Mouse (Mus musculus): Measurements from ENCODE around the gene Thap11. TPM values are rescaled to one million over a fixed set of nuclear protein-coding genes. Genes with fewer than 3 reads are reported as not detected.

The Thap11 gene
- polyA plus RNA-seq, 1 experiment, result 31.0 TPM

GRCm38 (mm10) chr8:105859314-105859713 lies 4.4 kb downstream of the Thap11 start:
- Histone ChIP-seq H3K4me3 (ENCODE audit: low read depth, low read length) (no peak overlapping the region), H3K27ac (ENCODE audit: insufficient read depth, low read length) (peak overlapping the region; percentile 71), H3K36me3 (ENCODE audit: control insufficient read depth, insufficient read depth, low read length, poor library complexity, severe bottlenecking) (peaks cover 13% of the 10 kb centered on the region), H3K9ac (ENCODE audit: low read depth, poor library complexity, severe bottlenecking) (peak overlapping the region; percentile 65), H3K4me1 (ENCODE audit: control insufficient read depth, insufficient read depth, low read length) (peaks cover 3% of the 10 kb centered on the region), H3K9me3 (replicated peaks; ENCODE audit: control insufficient read depth, insufficient read depth, low read length, poor library complexity, severe bottlenecking) (no peaks in the 10 kb centered on the region), H3K27me3 (ENCODE audit: control insufficient read depth, insufficient read depth, low read length, poor library complexity, severe bottlenecking) (no peaks in the 10 kb centered on the region)
- TF ChIP-seq POLR2A (IDR thresholded peaks at IDR 0.05; ENCODE audit: insufficient read depth, low read length) (no peak), CTCF (IDR thresholded peaks at IDR 0.05; ENCODE audit: low read depth, low read length) (no peak), EP300 (IDR thresholded peaks at IDR 0.05; ENCODE audit: insufficient read depth, low read depth, low read length) (no peak)

GRCm38 (mm10) chr8:105860143-105860981 lies 5.4 kb downstream of the Thap11 start, which contains the start of gene Nutf2:
Gene Nutf2 (plus strand): TSS chr8:105860580.
- peaks cover 19% of the 10 kb centered on the region for H3K36me3 ChIP-seq (ENCODE audit: control insufficient read depth, insufficient read depth, low read length, poor library complexity, severe bottlenecking)
- peak within 1 kb of the TSS; percentile 91 for H3K9ac ChIP-seq (ENCODE audit: low read depth, poor library complexity, severe bottlenecking)
- H3K27ac ChIP-seq (ENCODE audit: insufficient read depth, low read length), result peak within 1 kb of the TSS; percentile 71
- H3K27me3 ChIP-seq (ENCODE audit: control insufficient read depth, insufficient read depth, low read length, poor library complexity, severe bottlenecking), result no peaks in the 10 kb centered on the region
- peaks cover 3% of the 10 kb centered on the region for H3K4me1 ChIP-seq (ENCODE audit: control insufficient read depth, insufficient read depth, low read length)
- H3K9me3 ChIP-seq (replicated peaks; ENCODE audit: control insufficient read depth, insufficient read depth, low read length, poor library complexity, severe bottlenecking), result no peaks in the 10 kb centered on the region
- H3K4me3 ChIP-seq (ENCODE audit: low read depth, low read length), result peak within 1 kb of the TSS; percentile 88
- TF ChIP-seq EP300 (IDR thresholded peaks at IDR 0.05; ENCODE audit: insufficient read depth, low read depth, low read length), result peak; percentile 38; the same call in 1 of the 2 replicates
- TF ChIP-seq POLR2A (IDR thresholded peaks at IDR 0.05; ENCODE audit: insufficient read depth, low read length), result peak; percentile 75
- no peak for TF ChIP-seq CTCF (IDR thresholded peaks at IDR 0.05; ENCODE audit: low read depth, low read length)

- H3K27me3 ChIP-seq (ENCODE audit: control insufficient read depth, insufficient read depth, low read length, poor library complexity, severe bottlenecking), result no peaks in the 10 kb centered on the region
- peaks cover 34% of the 10 kb centered on the region for H3K36me3 ChIP-seq (ENCODE audit: control insufficient read depth, insufficient read depth, low read length, poor library complexity, severe bottlenecking)
- TF ChIP-seq POLR2A (IDR thresholded peaks at IDR 0.05; ENCODE audit: insufficient read depth, low read length) (no peak), CTCF (IDR thresholded peaks at IDR 0.05; ENCODE audit: low read depth, low read length) (peak; percentile 2)
- H3K4me1 ChIP-seq (ENCODE audit: control insufficient read depth, insufficient read depth, low read length), result peaks cover 3% of the 10 kb centered on the region
- H3K9ac ChIP-seq (ENCODE audit: low read depth, poor library complexity, severe bottlenecking), result peak overlapping the region; percentile 91
- H3K9me3 ChIP-seq (replicated peaks; ENCODE audit: control insufficient read depth, insufficient read depth, low read length, poor library complexity, severe bottlenecking), result no peaks in the 10 kb centered on the region
- H3K27ac ChIP-seq (ENCODE audit: insufficient read depth, low read length), result no peak overlapping the region
- H3K4me3 ChIP-seq (ENCODE audit: low read depth, low read length), result peak overlapping the region; percentile 88
Measured at GRCm38 (mm10) chr8:105861951-105862350, 7.0 kb downstream of the Thap11 start.

- Histone ChIP-seq H3K27ac (ENCODE audit: insufficient read depth, low read length) (peak overlapping the region; percentile 51), H3K27me3 (ENCODE audit: control insufficient read depth, insufficient read depth, low read length, poor library complexity, severe bottlenecking) (no peaks in the 10 kb centered on the region), H3K9ac (ENCODE audit: low read depth, poor library complexity, severe bottlenecking) (no peak overlapping the region; the same call in 1 of the 2 replicates), H3K4me1 (ENCODE audit: control insufficient read depth, insufficient read depth, low read length) (peaks cover 2% of the 10 kb centered on the region), H3K9me3 (replicated peaks; ENCODE audit: control insufficient read depth, insufficient read depth, low read length, poor library complexity, severe bottlenecking) (no peaks in the 10 kb centered on the region), H3K4me3 (ENCODE audit: low read depth, low read length) (no peak overlapping the region), H3K36me3 (ENCODE audit: control insufficient read depth, insufficient read depth, low read length, poor library complexity, severe bottlenecking) (peaks cover 71% of the 10 kb centered on the region)
- no peak for TF ChIP-seq EP300 (IDR thresholded peaks at IDR 0.05; ENCODE audit: insufficient read depth, low read depth, low read length)
- TF ChIP-seq CTCF (IDR thresholded peaks at IDR 0.05; ENCODE audit: low read depth, low read length), result peak; percentile 47
Measured at GRCm38 (mm10) chr8:105866364-105867029, 11.6 kb downstream of the Thap11 start.

- no peak for TF ChIP-seq POLR2A (IDR thresholded peaks at IDR 0.05; ENCODE audit: insufficient read depth, low read length)
- TF ChIP-seq EP300 (IDR thresholded peaks at IDR 0.05; ENCODE audit: insufficient read depth, low read depth, low read length), result no peak
- TF ChIP-seq CTCF (IDR thresholded peaks at IDR 0.05; ENCODE audit: low read depth, low read length), result no peak
- H3K9me3 ChIP-seq (replicated peaks; ENCODE audit: control insufficient read depth, insufficient read depth, low read length, poor library complexity, severe bottlenecking), result no peaks in the 10 kb centered on the region
- no peak overlapping the region for H3K9ac ChIP-seq (ENCODE audit: low read depth, poor library complexity, severe bottlenecking)
- no peaks in the 10 kb centered on the region for H3K4me1 ChIP-seq (ENCODE audit: control insufficient read depth, insufficient read depth, low read length)
- H3K4me3 ChIP-seq (ENCODE audit: low read depth, low read length), result no peak overlapping the region
- H3K27me3 ChIP-seq (ENCODE audit: control insufficient read depth, insufficient read depth, low read length, poor library complexity, severe bottlenecking), result no peaks in the 10 kb centered on the region
- H3K36me3 ChIP-seq (ENCODE audit: control insufficient read depth, insufficient read depth, low read length, poor library complexity, severe bottlenecking), result peaks cover 92% of the 10 kb centered on the region
- H3K27ac ChIP-seq (ENCODE audit: insufficient read depth, low read length), result no peak overlapping the region
Measured at GRCm38 (mm10) chr8:105874301-105874700, 19.4 kb downstream of the Thap11 start.
